In the genomic region with DNA sequence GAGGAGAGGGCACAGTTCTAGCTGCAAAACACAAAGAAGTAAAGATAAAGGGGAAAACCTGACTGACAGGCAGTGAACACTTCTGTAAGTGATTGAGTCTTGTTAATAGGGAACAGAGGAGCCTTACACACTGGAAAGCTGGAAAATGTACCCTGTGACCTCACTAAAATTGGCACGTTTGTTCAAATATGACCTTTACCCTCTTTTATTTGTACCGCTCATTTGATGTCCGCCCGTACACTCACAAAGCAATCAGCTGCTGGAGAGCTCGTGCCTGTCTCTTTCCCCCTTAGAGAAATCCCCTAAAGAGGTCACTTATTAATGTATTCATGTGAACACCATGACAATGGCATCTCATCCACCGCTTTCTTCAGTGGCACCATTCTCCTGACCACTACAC, we compare ENCODE assay signal across 20 mouse cellular contexts.
DNase-seq lines count a peak whose midpoint lies in the region; ATAC-seq and TF ChIP-seq lines count a peak whose summit lies in the region.
"Had no signal": no experiment of that assay in that cellular context is flagged by ENCODE, and none has a peak within 500 bp of the region (broad histone marks: within the 10 kb centered on the region; RNA-seq: fewer than 3 reads in every experiment).

No protein-coding gene starts in this region.

- no peaks in the 10 kb centered on the region for H3K27me3 ChIP-seq in forebrain, embryonic 13.5 days
- H3K27me3 ChIP-seq in forebrain, embryonic 10.5 days (ENCODE audit: poor library complexity, severe bottlenecking) = peaks cover 5% of the 10 kb centered on the region; the same call in 1 of the 2 replicates
- H3K27me3 ChIP-seq in midbrain, embryonic 11.5 days (ENCODE audit: control insufficient read depth, insufficient read depth, low read length) = no peaks in the 10 kb centered on the region
- H3K27me3 ChIP-seq in midbrain, postnatal 0 days (ENCODE audit: insufficient read depth, low read length) = no peaks in the 10 kb centered on the region
- H3K27me3 ChIP-seq: CH12.LX; embryonic facial prominence, embryonic 12.5 days had no signal

- H3K9me3 ChIP-seq in forebrain, embryonic 13.5 days (replicated peaks) = no peaks in the 10 kb centered on the region
- H3K9me3 ChIP-seq in forebrain, embryonic 10.5 days = no peaks in the 10 kb centered on the region
- no peaks in the 10 kb centered on the region for H3K9me3 ChIP-seq in midbrain, embryonic 11.5 days (ENCODE audit: control insufficient read depth, low read length)
- no peaks in the 10 kb centered on the region for H3K9me3 ChIP-seq in midbrain, postnatal 0 days (ENCODE audit: low read length)
- H3K9me3 ChIP-seq: embryonic facial prominence, embryonic 12.5 days had no signal

- no peak overlapping the region for H3K27ac ChIP-seq in forebrain, embryonic 13.5 days
- no peak overlapping the region for H3K27ac ChIP-seq in forebrain, embryonic 10.5 days
- H3K27ac ChIP-seq in midbrain, embryonic 11.5 days (ENCODE audit: low read depth, low read length) = no peak overlapping the region
- H3K27ac ChIP-seq in midbrain, postnatal 0 days (ENCODE audit: low read depth, low read length) = no peak overlapping the region
- H3K27ac ChIP-seq: embryonic facial prominence, embryonic 12.5 days; macrophage had no signal

- WGBS in forebrain, embryonic 13.5 days = 33% methylated on average over 6 of the region's 6 CpGs
- 48% methylated on average over 6 of the region's 6 CpGs for WGBS in forebrain, embryonic 10.5 days
- WGBS in midbrain, embryonic 11.5 days = 50% methylated on average over 6 of the region's 6 CpGs
- 52% methylated on average over 6 of the region's 6 CpGs for WGBS in midbrain, postnatal 0 days

- ATAC-seq in forebrain, embryonic 13.5 days = peak; percentile 48; the same call in 1 of the 2 replicates
- peak; percentile 74 for ATAC-seq in midbrain, embryonic 11.5 days (ENCODE audit: low FRiP score)
- ATAC-seq in midbrain, postnatal 0 days (ENCODE audit: low FRiP score) = no peak

- H3K4me1 ChIP-seq in forebrain, embryonic 13.5 days = 0 out of 2 replicates have a peak, but pooled peaks cover 9% of the 10 kb centered on the region
- peaks cover 13% of the 10 kb centered on the region for H3K4me1 ChIP-seq in forebrain, embryonic 10.5 days
- H3K4me1 ChIP-seq in midbrain, embryonic 11.5 days (ENCODE audit: control insufficient read depth, insufficient read depth, low read length) = no peaks in the 10 kb centered on the region
- H3K4me1 ChIP-seq in midbrain, postnatal 0 days (ENCODE audit: insufficient read depth, low read length) = no peaks in the 10 kb centered on the region
- H3K4me1 ChIP-seq: embryonic facial prominence, embryonic 12.5 days had no signal

- H3K4me3 ChIP-seq in forebrain, embryonic 13.5 days = no peak overlapping the region
- no peak overlapping the region for H3K4me3 ChIP-seq in forebrain, embryonic 10.5 days
- no peak overlapping the region for H3K4me3 ChIP-seq in midbrain, embryonic 11.5 days (ENCODE audit: low read depth, low read length)
- no peak overlapping the region for H3K4me3 ChIP-seq in midbrain, postnatal 0 days (ENCODE audit: low read depth, low read length)
- H3K4me3 ChIP-seq: embryonic facial prominence, embryonic 12.5 days had no signal

- TF ChIP-seq CTCF in midbrain, postnatal 0 days (IDR thresholded peaks at IDR 0.05) = no peak

- no peaks in the 10 kb centered on the region for H3K36me3 ChIP-seq in forebrain, embryonic 13.5 days (ENCODE audit: poor library complexity, severe bottlenecking)
- H3K36me3 ChIP-seq in forebrain, embryonic 10.5 days (replicated peaks) = no peaks in the 10 kb centered on the region
- H3K36me3 ChIP-seq in midbrain, embryonic 11.5 days (ENCODE audit: control insufficient read depth, insufficient read depth, low read length) = no peaks in the 10 kb centered on the region
- H3K36me3 ChIP-seq in midbrain, postnatal 0 days (ENCODE audit: insufficient read depth, low read length) = no peaks in the 10 kb centered on the region
- H3K36me3 ChIP-seq: embryonic facial prominence, embryonic 12.5 days had no signal

- no peak overlapping the region for H3K4me2 ChIP-seq in forebrain, embryonic 13.5 days
- H3K4me2 ChIP-seq in midbrain, embryonic 11.5 days = no peak overlapping the region
- H3K4me2 ChIP-seq in midbrain, postnatal 0 days (ENCODE audit: low read depth, low read length, poor library complexity, severe bottlenecking) = no peak overlapping the region
- H3K4me2 ChIP-seq: embryonic facial prominence, embryonic 12.5 days; heart, embryonic 11.5 days had no signal

- H3K9ac ChIP-seq in forebrain, embryonic 13.5 days = no peak overlapping the region
- H3K9ac ChIP-seq in midbrain, embryonic 11.5 days (ENCODE audit: low read length) = no peak overlapping the region
- H3K9ac ChIP-seq in midbrain, postnatal 0 days (replicated peaks; ENCODE audit: low read length, poor library complexity, severe bottlenecking) = no peak overlapping the region
- H3K9ac ChIP-seq: embryonic facial prominence, embryonic 12.5 days had no signal

- DNase-seq in forebrain, embryonic 10.5 days (ENCODE audit: extremely low spot score, low spot score) = no peak
- no peak for DNase-seq in midbrain, embryonic 11.5 days (ENCODE audit: low spot score, missing footprints)
- no peak for DNase-seq in midbrain, postnatal 0 days (ENCODE audit: low spot score)
- peak; percentile 25 for DNase-seq in mesoderm, embryonic 11.5 days (ENCODE audit: low read depth, low spot score)
- DNase-seq in lung, postnatal 36 days = no peak
- no peak for DNase-seq in cerebellum, adult 11 months
- DNase-seq in layer of hippocampus, adult 11-12 months (ENCODE audit: low spot score) = no peak
- DNase-seq: adrenal gland, postnatal 14 days; cerebellum, adult 9-11 months; heart, postnatal 4 days; kidney, adult 2 months; kidney, postnatal 4 days; lung, adult 18-20 months; right cerebral cortex, adult 18-20 months; thymus, postnatal 14 days had no signal
